Mouse (Mus musculus) forebrain, embryonic 10.5 days (tissue): Measurements from ENCODE around the gene Armc5. TPM values are rescaled to one million over a fixed set of nuclear protein-coding genes. Genes with fewer than 3 reads are reported as not detected.

Experiments
- DNase-seq: peaks from one replicate; pipeline ENCODE4 v3.0.0-alpha.2; 2017; ENCODE audit warnings: low spot score; ENCODE audit errors: extremely low spot score
- H3K27ac ChIP-seq: fragments of 300-500 bp; sonication (generic); 2 replicates; pipeline ENCODE4 v1.5.1; 2016; ENCODE audit warnings: mild to moderate bottlenecking
- H3K27me3 ChIP-seq: fragments of 300-500 bp; sonication (generic); 2 replicates; pipeline ENCODE4 v1.6.1; 2016; ENCODE audit warnings: mild to moderate bottlenecking; ENCODE audit not compliant: poor library complexity, severe bottlenecking
- H3K36me3 ChIP-seq: fragments of 300-500 bp; sonication (generic); replicated peaks from 2 replicates; pipeline ENCODE4 v1.6.1; 2016; ENCODE audit warnings: mild to moderate bottlenecking, moderate library complexity
- H3K4me1 ChIP-seq: fragments of 300-500 bp; sonication (generic); 2 replicates; pipeline ENCODE4 v1.6.1; 2016
- H3K4me3 ChIP-seq: fragments of 300-500 bp; sonication (generic); 2 replicates; pipeline ENCODE4 v1.5.1; 2016; ENCODE audit warnings: mild to moderate bottlenecking, moderate library complexity
- H3K9me3 ChIP-seq: fragments of 300-500 bp; sonication (generic); 2 replicates; pipeline ENCODE4 v1.6.1; 2016; ENCODE audit warnings: mild to moderate bottlenecking, moderate library complexity
- WGBS: fragments of 180-500 bp; shearing (Covaris S2); methylation state at CpG from one replicate; pipeline ENCODE4 v1.1.7; 2016; 5-methylcytosine and 5-hydroxymethylcytosine counted together
- polyA plus RNA-seq: library from polyadenylated mRNA; unstranded; fragments of >200 nt; fragmentation: Nextera tagmentation; extraction: Ambion mirVana; gene quantifications from 2 replicates; pipeline ENCODE4 v1.2.1, GENCODE M21; 2016

Armc5 gene
- polyA plus RNA-seq, 1 experiment from 2014 or later = 15.4 TPM

GRCm38 (mm10) chr7:128236426-128236825 lies 716 bp upstream of the Armc5 start:
- Histone ChIP-seq H3K9me3 (no peaks in the 10 kb centered on the region), H3K4me1 (peaks cover 35% of the 10 kb centered on the region), H3K27me3 (no peaks in the 10 kb centered on the region), H3K27ac (no peak overlapping the region), H3K36me3 (peaks cover 34% of the 10 kb centered on the region), H3K4me3 (peak overlapping the region; percentile 76; the same call in 1 of the 2 replicates)
- DNase-seq = no peak
- WGBS = 93% methylated on average over 13 of the region's 13 CpGs

DNA sequence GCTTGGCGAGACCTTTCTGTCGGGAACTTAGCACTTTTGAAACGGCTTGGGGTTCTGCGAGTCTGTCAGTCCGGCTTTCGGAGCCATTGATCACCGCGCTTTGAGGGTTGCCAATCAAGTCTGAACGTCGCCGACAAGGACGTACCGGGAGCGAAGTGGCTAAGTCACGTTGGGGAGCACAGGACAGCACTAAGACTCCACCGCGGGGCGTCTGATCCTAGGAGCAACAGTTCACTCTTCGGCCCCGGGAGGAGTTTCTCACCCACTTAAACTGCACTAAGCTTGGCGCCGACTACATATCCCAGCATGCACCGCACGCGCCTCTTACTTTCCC lies 418 bp downstream of the Armc5 start:
- Histone ChIP-seq H3K27me3 (no peaks in the 10 kb centered on the region), H3K4me3 (peak overlapping the region; percentile 76), H3K9me3 (no peaks in the 10 kb centered on the region), H3K4me1 (peaks cover 35% of the 10 kb centered on the region), H3K27ac (peak overlapping the region; percentile 98), H3K36me3 (peaks cover 45% of the 10 kb centered on the region)
- WGBS = under 1% methylated on average over 25 of the region's 25 CpGs
- DNase-seq = no peak

DNA sequence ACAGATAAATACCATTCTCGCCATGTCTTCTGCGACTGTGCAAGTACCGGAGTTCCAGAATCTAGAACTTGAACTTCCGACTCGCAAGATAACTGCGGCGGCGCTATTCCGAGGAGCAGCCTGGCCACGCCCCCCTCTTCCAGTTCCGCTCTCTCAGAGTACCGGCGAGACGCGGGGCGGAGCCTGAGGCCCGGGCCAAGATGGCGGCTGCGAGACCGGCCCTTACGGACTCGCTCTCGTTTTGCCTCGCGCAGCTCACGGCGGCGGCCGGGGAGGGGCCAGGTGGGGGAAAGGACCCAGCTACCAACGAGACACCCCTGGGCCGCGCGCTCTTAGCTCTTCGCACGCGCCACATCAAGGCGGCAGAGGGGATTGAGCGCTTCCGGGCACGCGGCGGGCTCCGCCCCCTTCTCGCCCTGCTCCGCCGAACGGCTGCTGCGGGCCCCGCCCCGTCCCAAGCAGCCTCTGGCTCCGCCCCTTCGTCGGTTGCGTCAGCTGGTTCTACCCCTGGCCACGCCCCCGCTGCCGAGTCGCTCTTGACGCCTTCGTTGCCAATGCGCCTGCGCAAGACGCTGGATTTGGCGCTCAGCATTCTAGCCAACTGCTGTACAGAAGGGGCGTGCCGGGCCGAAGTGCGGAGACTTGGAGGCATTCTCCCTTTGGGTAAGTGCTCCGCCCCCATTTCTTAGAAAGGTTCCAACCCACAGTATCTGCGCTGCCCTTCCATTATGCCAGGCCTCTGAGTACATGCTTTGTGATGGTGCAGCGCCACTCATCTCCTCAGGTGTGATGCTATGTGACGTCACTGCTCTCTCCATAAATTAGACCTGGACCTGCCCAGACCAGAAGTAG lies 1.0 kb downstream of the Armc5 start, which contains the start of gene 9130023H24Rik:
TSS of gene 9130023H24Rik (minus strand) at position 105 of the 852 bp plus-strand sequence.
- Histone ChIP-seq H3K4me3 (peak within 1 kb of the TSS; percentile 76), H3K27me3 (no peaks in the 10 kb centered on the region), H3K27ac (peak within 1 kb of the TSS; percentile 98), H3K9me3 (no peaks in the 10 kb centered on the region), H3K4me1 (peaks cover 36% of the 10 kb centered on the region), H3K36me3 (peaks cover 51% of the 10 kb centered on the region)
- DNase-seq = peak; percentile 100
- WGBS = under 1% methylated on average over 72 of the region's 72 CpGs

DNA sequence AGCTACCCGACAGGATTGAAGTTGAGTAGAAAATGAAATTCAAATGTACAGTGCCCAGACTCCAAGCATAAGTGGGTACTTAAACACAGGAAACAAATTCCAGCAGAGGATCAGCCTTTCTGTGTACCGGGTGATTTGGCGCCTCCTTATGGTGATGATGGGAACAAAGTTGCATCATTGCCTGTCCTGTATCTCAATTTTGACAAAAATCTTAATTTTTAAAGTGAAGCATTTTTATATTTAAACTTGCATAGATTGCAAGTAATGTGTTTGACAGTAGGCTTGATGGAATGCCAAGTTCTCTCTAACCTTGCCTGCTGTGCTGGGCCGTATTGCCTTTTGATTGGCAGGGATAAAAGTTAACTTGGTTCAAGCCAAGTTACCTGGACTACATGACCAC lies 1.8 kb downstream of the Armc5 start:
- Histone ChIP-seq H3K4me1 (peaks cover 41% of the 10 kb centered on the region), H3K27me3 (0 out of 2 replicates have a peak, but pooled peaks cover under 1% of the 10 kb centered on the region), H3K9me3 (no peaks in the 10 kb centered on the region), H3K27ac (peak overlapping the region; percentile 98), H3K4me3 (peak overlapping the region; percentile 76), H3K36me3 (peaks cover 56% of the 10 kb centered on the region)
- 31% methylated on average over 4 of the region's 4 CpGs for WGBS
- no peak for DNase-seq

DNA sequence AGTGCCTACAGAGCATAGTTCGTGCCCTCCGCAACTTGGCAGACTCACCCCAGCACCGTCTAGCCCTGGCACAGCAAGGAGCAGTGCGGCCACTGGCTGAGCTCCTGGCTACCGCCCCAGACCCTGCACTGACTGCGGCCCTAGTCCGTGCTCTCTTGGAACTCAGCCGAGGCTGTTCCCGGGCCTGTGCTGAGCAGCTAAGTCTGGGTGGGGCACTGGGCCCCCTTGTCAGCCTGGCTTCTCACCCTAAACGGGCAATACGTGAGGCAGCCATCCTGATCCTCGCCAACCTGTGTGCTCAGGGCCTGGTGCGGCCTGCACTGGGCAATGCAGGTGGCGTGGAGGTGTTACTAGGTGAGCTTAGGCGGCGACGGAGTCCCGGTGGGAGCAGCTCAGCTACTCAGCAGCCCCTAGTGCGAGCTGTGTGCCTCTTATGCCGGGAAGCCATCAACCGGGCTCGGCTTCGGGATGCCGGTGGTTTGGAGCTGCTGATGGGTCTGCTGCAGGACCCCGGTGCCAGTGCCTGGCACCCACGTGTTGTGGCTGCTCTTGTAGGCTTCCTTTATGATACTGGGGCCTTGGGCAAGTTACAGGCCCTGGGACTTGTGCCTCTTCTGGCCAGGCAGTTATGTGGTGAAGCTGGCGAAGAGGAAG lies 3.1 kb downstream of the Armc5 start:
- no peak for DNase-seq
- Histone ChIP-seq H3K36me3 (peaks cover 68% of the 10 kb centered on the region), H3K4me3 (no peak overlapping the region), H3K27ac (0 out of 2 replicates have a peak overlapping the region, but pooled peaks have one; percentile 44), H3K9me3 (no peaks in the 10 kb centered on the region), H3K4me1 (peaks cover 47% of the 10 kb centered on the region), H3K27me3 (peaks cover 12% of the 10 kb centered on the region)
- 93% methylated on average over 27 of the region's 27 CpGs for WGBS

DNA sequence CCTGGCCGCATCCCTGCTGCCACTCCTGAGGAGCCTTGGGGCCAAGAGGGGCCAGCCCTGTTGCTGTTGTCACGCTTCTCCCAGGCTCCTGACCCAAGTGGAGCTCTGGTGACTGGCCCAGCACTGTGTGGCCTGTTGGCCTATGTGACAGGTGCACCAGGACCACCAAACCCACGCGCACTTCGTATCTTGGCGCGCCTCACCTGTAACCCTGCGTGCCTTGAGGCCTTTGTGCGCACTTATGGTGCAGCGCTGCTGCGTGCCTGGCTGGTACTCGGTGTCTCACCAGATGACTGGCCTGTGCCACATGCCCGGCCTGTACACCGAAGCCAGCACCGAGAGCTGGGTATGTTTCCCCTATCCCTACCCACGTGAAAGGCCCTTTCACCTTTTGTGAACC lies 5.2 kb downstream of the Armc5 start:
- H3K9me3 ChIP-seq = no peaks in the 10 kb centered on the region
- H3K4me3 ChIP-seq = no peak overlapping the region
- peaks cover 58% of the 10 kb centered on the region for H3K36me3 ChIP-seq
- peaks cover 26% of the 10 kb centered on the region for H3K27me3 ChIP-seq
- no peak for DNase-seq
- WGBS = 96% methylated on average over 16 of the region's 16 CpGs
- H3K4me1 ChIP-seq = peaks cover 54% of the 10 kb centered on the region
- H3K27ac ChIP-seq = no peak overlapping the region

DNA sequence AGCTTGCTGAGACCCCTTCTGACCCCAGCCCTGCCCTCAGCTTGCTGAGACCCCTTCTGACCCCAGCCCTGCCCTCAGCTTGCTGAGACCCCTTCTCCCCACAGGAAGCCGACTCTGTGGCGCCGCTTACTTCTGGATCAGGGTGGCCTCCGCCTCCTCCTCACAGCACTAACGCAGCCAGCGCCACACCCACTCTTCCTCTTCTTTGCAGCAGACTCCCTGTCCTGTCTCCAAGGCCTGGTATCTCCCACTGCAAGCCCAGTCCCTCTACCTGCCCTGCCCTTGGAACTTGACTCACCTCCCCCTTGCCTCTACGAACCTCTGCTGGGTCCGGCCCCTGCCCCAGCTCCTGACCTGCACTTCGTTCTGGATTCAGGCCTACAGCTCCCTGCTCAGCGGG lies 6.8 kb downstream of the Armc5 start:
- WGBS = 46% methylated on average over 10 of the region's 10 CpGs
- no peaks in the 10 kb centered on the region for H3K9me3 ChIP-seq
- H3K27ac ChIP-seq = peak overlapping the region; percentile 66
- no peak overlapping the region; the same call in 1 of the 2 replicates for H3K4me3 ChIP-seq
- H3K27me3 ChIP-seq = peaks cover 34% of the 10 kb centered on the region
- DNase-seq = no peak
- H3K4me1 ChIP-seq = peaks cover 57% of the 10 kb centered on the region
- peaks cover 58% of the 10 kb centered on the region for H3K36me3 ChIP-seq

- peaks cover 58% of the 10 kb centered on the region for H3K36me3 ChIP-seq
- peaks cover 51% of the 10 kb centered on the region for H3K4me1 ChIP-seq
- DNase-seq = no peak
- H3K4me3 ChIP-seq = no peak overlapping the region; the same call in 1 of the 2 replicates
- H3K27ac ChIP-seq = peak overlapping the region; percentile 66
- H3K27me3 ChIP-seq = peaks cover 34% of the 10 kb centered on the region
- no peaks in the 10 kb centered on the region for H3K9me3 ChIP-seq
- 82% methylated on average over 18 of the region's 18 CpGs for WGBS
Measured at GRCm38 (mm10) chr7:128244410-128245025, 7.4 kb downstream of the Armc5 start.

DNA sequence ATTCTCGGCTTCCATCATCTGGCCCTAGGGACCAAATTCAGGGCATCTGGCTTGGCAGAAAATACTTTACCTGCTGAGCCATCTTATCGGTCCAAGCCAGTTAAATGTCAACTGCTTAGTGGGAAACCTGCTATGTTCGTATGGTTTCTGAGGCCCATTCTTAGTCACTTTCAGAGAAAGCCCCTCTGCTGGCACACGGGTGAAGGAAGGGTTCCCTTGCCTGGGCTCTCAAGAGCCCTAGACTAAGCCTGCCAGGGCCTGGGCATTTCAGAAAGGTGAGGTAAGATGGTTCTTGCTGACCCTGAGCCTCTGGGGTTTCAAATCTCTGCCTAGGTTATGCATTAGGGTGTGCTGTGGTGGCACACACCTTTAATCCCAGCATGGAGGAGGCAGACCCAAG lies 8.4 kb downstream of the Armc5 start:
- Histone ChIP-seq H3K4me3 (no peak overlapping the region), H3K4me1 (peaks cover 43% of the 10 kb centered on the region), H3K27ac (no peak overlapping the region), H3K27me3 (peaks cover 42% of the 10 kb centered on the region), H3K36me3 (peaks cover 48% of the 10 kb centered on the region), H3K9me3 (no peaks in the 10 kb centered on the region)
- 89% methylated on average over 4 of the region's 4 CpGs for WGBS
- DNase-seq = no peak

DNA sequence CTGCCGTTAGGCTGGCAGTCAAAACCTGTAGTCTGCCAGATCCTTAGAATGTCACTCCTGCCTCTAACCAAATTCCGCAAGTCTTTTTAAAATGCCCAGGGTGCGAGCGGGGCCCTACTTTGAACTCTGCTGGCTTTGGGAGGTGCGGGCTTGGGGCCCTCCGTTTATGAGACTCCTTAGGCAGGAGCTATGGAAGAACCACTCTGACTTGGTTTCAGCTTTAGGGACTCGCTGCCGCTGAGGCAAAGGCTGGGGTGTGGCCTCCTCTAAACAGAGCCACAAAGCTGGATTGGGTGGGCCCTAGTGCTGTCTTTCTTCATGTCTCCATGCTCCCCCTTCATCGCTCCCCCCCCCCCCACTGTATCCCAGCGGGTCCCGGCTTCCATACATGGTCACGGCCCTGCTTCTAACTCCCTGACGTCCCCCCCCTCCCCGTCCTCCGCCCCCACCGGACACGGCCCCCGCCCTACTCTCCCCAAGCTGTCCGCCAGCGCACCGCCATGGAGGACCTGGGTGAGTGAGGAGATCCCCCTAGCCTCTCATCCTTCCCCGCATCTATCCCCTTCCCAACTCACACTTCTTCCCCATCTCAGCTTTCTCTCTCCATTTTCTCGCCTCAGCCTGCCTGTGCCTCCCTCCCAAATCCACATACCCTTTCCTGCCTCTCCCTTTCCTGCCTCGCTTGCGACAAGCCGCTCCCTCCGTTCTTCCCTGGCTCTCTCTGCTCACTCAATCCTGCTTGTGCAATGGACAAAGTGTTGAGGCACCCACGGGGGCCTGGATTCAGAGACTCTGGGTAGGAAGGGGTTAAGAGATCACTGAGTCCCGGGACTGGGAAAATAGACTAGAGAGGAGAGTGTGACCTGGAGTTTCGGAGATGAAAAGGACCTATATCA lies 9.6 kb downstream of the Armc5 start, which contains the start of gene Tgfb1i1:
TSS of gene Tgfb1i1 (plus strand) at position 317 of the 896 bp plus-strand sequence.
- Histone ChIP-seq H3K36me3 (peaks cover 36% of the 10 kb centered on the region), H3K27me3 (peaks cover 54% of the 10 kb centered on the region), H3K27ac (peak within 1 kb of the TSS; percentile 83), H3K9me3 (no peaks in the 10 kb centered on the region), H3K4me3 (peak within 1 kb of the TSS; percentile 56), H3K4me1 (peaks cover 40% of the 10 kb centered on the region)
- peak; percentile 50 for DNase-seq
- 4% methylated on average over 30 of the region's 30 CpGs for WGBS

GRCm38 (mm10) chr7:128247443-128247842 lies 10.3 kb downstream of the Armc5 start:
- peaks cover 29% of the 10 kb centered on the region for H3K36me3 ChIP-seq
- 2% methylated on average over 13 of the region's 13 CpGs for WGBS
- peak; percentile 81 for DNase-seq
- peaks cover 61% of the 10 kb centered on the region for H3K27me3 ChIP-seq
- peak overlapping the region; percentile 83 for H3K27ac ChIP-seq
- H3K4me1 ChIP-seq = peaks cover 47% of the 10 kb centered on the region
- H3K4me3 ChIP-seq = peak overlapping the region; percentile 56
- no peaks in the 10 kb centered on the region for H3K9me3 ChIP-seq
